Mouse (Mus musculus) myocyte (in vitro differentiated cells): ENCODE measurements around the gene Zdhhc15. TPM values are rescaled to one million over a fixed set of nuclear protein-coding genes. Genes with fewer than 3 reads are reported as not detected.
"Not testable (repeated sequence)": the region's sequence is repeated elsewhere in the genome, so short reads cannot be mapped to it uniquely, and the experiment has no call there.

Experiments used
- H3K27me3 ChIP-seq: one replicate; pipeline ENCODE4 v1.6.1; 2011; ENCODE audit not compliant: control insufficient read depth, insufficient read depth, insufficient read length
- H3K36me3 ChIP-seq: one replicate; pipeline ENCODE4 v1.6.1; 2011; ENCODE audit not compliant: control insufficient read depth, insufficient read depth
- H3K4me2 ChIP-seq: one replicate; pipeline ENCODE4 v1.6.1; 2011; ENCODE audit warnings: low read depth, control low read depth
- H3K4me3 ChIP-seq: one replicate; pipeline ENCODE4 v1.5.1; 2011; ENCODE audit warnings: mild to moderate bottlenecking, control low read depth, moderate library complexity
- H3K79me2 ChIP-seq: one replicate; pipeline ENCODE4 v1.6.1; 2011; ENCODE audit not compliant: control insufficient read depth, insufficient read depth
- H3ac ChIP-seq: one replicate; pipeline ENCODE4 v1.6.1; 2011; ENCODE audit not compliant: control insufficient read depth, insufficient read length
- CEBPB ChIP-seq: IDR thresholded peaks from 2 replicates; pipeline ENCODE4 v1.6.1; 2011; ENCODE audit warnings: mild to moderate bottlenecking, moderate library complexity; ENCODE audit not compliant: poor library complexity, insufficient read depth, severe bottlenecking
- E2F4 ChIP-seq: IDR thresholded peaks from one replicate; pipeline ENCODE4 v1.6.1; 2011; ENCODE audit warnings: mild to moderate bottlenecking, control low read depth, moderate library complexity; ENCODE audit not compliant: insufficient read depth
- MAX ChIP-seq: IDR thresholded peaks from one replicate; pipeline ENCODE4 v1.6.1; 2011; ENCODE audit warnings: low read depth, mild to moderate bottlenecking, control low read depth
- MYOD1 ChIP-seq, 3 experiments: IDR thresholded peaks; one replicate each; pipeline ENCODE4 v1.6.1; 2011; ENCODE audit warnings: control low read depth in 2 of 3, low read depth in 2 of 3, mild to moderate bottlenecking in 2 of 3, moderate library complexity in 1 of 3; ENCODE audit not compliant: insufficient read length in 2 of 3, control insufficient read depth in 1 of 3
- MYOG ChIP-seq, 3 experiments: IDR thresholded peaks; one replicate each; pipeline ENCODE4 v1.6.1; 2011; ENCODE audit warnings: control low read depth in 2 of 3, low read depth in 2 of 3, mild to moderate bottlenecking in 2 of 3; ENCODE audit not compliant: insufficient read length in 2 of 3, control insufficient read depth in 1 of 3, insufficient read depth in 1 of 3
- POLR2A ChIP-seq: IDR thresholded peaks from one replicate; pipeline ENCODE4 v1.6.1; 2011; ENCODE audit warnings: low read depth, mild to moderate bottlenecking, control low read depth, moderate library complexity; ENCODE audit not compliant: insufficient read length
- POLR2AphosphoS2 ChIP-seq: IDR thresholded peaks from one replicate; pipeline ENCODE4 v1.6.1; 2011; ENCODE audit warnings: low read depth, control low read depth; ENCODE audit not compliant: insufficient read length
- REST ChIP-seq: IDR thresholded peaks from one replicate; pipeline ENCODE4 v1.6.1; 2011; ENCODE audit warnings: mild to moderate bottlenecking, control low read depth, moderate library complexity; ENCODE audit not compliant: insufficient read depth, insufficient read length
- SRF ChIP-seq: IDR thresholded peaks from one replicate; pipeline ENCODE4 v1.6.1; 2011; ENCODE audit warnings: low read depth; ENCODE audit not compliant: control insufficient read depth, insufficient read length
- TCF12 ChIP-seq: IDR thresholded peaks from one replicate; pipeline ENCODE4 v1.6.1; 2011; ENCODE audit warnings: mild to moderate bottlenecking, control low read depth; ENCODE audit not compliant: poor library complexity, insufficient read depth, severe bottlenecking
- TCF3 ChIP-seq: IDR thresholded peaks from one replicate; pipeline ENCODE4 v1.6.1; 2011; ENCODE audit warnings: low read depth, control low read depth; ENCODE audit not compliant: insufficient read length
- USF1 ChIP-seq: IDR thresholded peaks from one replicate; pipeline ENCODE4 v1.6.1; 2011; ENCODE audit warnings: low read depth, mild to moderate bottlenecking, control low read depth, moderate library complexity
- polyA plus RNA-seq: library from polyadenylated mRNA; unstranded; fragments of >200 nt; fragmentation: generic; extraction: Trizol; gene quantifications from one replicate; pipeline ENCODE4 v1.2.1, GENCODE M21; 2012; ENCODE audit warnings: missing spikeins

Zdhhc15 gene
- polyA plus RNA-seq: 0.56 TPM

GRCm38 (mm10) chrX:104670757-104671549 is at the start of gene Zdhhc15:
TSS of gene Zdhhc15 (minus strand) at chrX:104671064.
- TF ChIP-seq TCF12 (no peak), MYOG (IDR thresholded peaks at IDR 0.05; ENCODE audit: control insufficient read depth in 1 of 3, insufficient read depth in 1 of 3, insufficient read length in 2 of 3, low read depth in 2 of 3) (peak in 1 of 3 experiments; percentile 32), USF1 (no peak), MYOD1 (IDR thresholded peaks at IDR 0.05; ENCODE audit: control insufficient read depth in 1 of 3, insufficient read length in 2 of 3, low read depth in 2 of 3) (peak in 1 of 3 experiments; percentile 33), E2F4 (no peak)
- Histone ChIP-seq H3K4me2 (peak within 1 kb of the TSS; percentile 50), H3ac (no peak within 1 kb of the TSS), H3K36me3 (no peaks in the 10 kb centered on the region), H3K27me3 (no peaks in the 10 kb centered on the region), H3K79me2 (no peaks in the 10 kb centered on the region), H3K4me3 (peak within 1 kb of the TSS; percentile 11)

GRCm38 (mm10) chrX:104707935-104708334 is 37.1 kb upstream of the Zdhhc15 start:
- no peaks in the 10 kb centered on the region for H3K79me2 ChIP-seq
- H3ac ChIP-seq: no peak overlapping the region
- no peaks in the 10 kb centered on the region for H3K27me3 ChIP-seq
- TF ChIP-seq MYOD1 (IDR thresholded peaks at IDR 0.05; ENCODE audit: control insufficient read depth in 1 of 3, insufficient read length in 2 of 3, low read depth in 2 of 3) (peak; percentile 56 to 83 (median 56)), REST (no peak), USF1 (no peak), SRF (no peak)
- no peak overlapping the region for H3K4me2 ChIP-seq
- H3K36me3 ChIP-seq: no peaks in the 10 kb centered on the region
- H3K4me3 ChIP-seq: no peak overlapping the region

DNA sequence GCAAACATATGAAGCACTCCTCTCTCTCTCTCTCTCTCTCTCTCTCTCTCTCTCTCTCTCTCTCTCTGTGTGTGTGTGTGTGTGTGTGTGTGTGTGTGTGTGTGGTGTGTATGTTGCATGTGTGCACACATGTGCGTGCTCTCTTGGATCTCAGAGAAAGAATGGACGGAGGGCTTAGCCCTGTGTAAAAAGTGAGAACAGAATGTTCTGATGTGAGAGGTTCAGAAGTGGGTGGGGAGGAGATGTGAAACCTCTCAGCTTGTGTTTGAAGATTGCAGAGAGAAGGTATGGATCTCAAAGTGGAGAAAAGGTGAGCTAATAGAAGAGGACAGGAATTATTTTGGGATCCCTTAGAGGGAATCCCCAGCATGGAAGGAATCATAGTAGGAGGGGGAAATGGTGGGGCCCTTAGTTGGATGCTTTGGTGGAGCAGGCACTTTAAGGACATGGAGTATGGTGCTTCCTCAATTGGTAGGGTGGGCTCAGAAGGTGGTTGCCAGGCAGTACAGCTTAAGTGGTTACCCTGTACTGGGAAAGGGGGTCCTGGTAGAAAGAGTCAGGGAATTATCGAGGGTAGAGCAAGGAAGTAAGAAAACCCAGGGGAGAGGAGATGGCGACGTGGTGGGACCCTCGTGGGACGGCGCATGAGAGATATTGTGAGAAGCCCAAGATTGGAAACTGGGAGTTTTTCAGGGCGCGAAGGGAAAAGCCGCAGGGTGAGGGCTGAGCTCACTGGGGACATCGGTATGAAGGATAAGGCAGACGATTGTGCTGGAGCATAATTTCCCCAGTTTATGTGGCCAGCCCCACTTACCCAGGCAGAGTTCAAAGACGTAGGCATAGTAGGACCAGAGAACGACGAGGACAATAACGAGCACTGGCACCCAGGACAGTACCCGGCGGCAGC is 761 bp downstream of the Zdhhc15 start:
- Histone ChIP-seq H3K27me3 (no peaks in the 10 kb centered on the region), H3ac (no peak overlapping the region), H3K79me2 (no peaks in the 10 kb centered on the region), H3K4me3 (peak overlapping the region; percentile 11), H3K4me2 (peak overlapping the region; percentile 50), H3K36me3 (no peaks in the 10 kb centered on the region)
- TF ChIP-seq TCF3 (no peak), MAX (no peak), E2F4 (no peak), CEBPB (no peak), MYOD1 (IDR thresholded peaks at IDR 0.05; ENCODE audit: control insufficient read depth in 1 of 3, insufficient read length in 2 of 3, low read depth in 2 of 3) (no peak), SRF (no peak), TCF12 (no peak), REST (no peak), USF1 (no peak), POLR2A (no peak), MYOG (IDR thresholded peaks at IDR 0.05; ENCODE audit: control insufficient read depth in 1 of 3, insufficient read depth in 1 of 3, insufficient read length in 2 of 3, low read depth in 2 of 3) (no peak), POLR2AphosphoS2 (no peak)

DNA sequence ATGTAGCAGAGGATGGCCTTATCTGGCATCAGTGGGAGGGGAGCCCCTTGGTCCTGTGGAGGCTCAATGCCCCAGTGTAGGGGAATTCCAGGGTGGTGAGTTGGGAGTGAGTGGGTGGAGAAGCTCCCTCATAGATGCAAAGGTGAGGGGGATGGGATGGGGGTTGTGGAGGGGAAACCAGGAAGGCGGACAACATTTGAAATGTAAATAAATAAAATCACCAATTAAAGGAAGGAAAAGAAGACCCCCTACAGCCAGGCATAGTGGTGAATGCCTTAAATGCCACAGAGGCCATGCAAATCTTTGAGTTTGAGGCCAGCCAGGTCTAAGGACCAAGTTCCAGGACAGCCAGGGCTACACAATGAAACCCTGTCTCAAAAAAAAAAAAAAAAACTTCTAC is 13.9 kb downstream of the Zdhhc15 start:
- no peaks in the 10 kb centered on the region for H3K27me3 ChIP-seq
- no peak overlapping the region for H3K4me3 ChIP-seq
- H3K79me2 ChIP-seq: no peaks in the 10 kb centered on the region
- no peak overlapping the region for H3ac ChIP-seq
- no peak overlapping the region for H3K4me2 ChIP-seq
- TF ChIP-seq MYOG (IDR thresholded peaks at IDR 0.05; ENCODE audit: control insufficient read depth in 1 of 3, insufficient read depth in 1 of 3, insufficient read length in 2 of 3, low read depth in 2 of 3) (no peak), CEBPB (no peak), E2F4 (no peak), MAX (no peak), TCF3 (no peak), USF1 (no peak), POLR2AphosphoS2 (no peak), REST (no peak)
- H3K36me3 ChIP-seq: no peaks in the 10 kb centered on the region

- Histone ChIP-seq H3K27me3 (no peaks in the 10 kb centered on the region), H3K79me2 (no peaks in the 10 kb centered on the region), H3K4me3 (no peak overlapping the region), H3K36me3 (no peaks in the 10 kb centered on the region), H3ac (no peak overlapping the region), H3K4me2 (no peak overlapping the region)
- TF ChIP-seq SRF: no peak
- no peak for TF ChIP-seq TCF3
- no peak for TF ChIP-seq TCF12
- no peak for TF ChIP-seq REST
- no peak for TF ChIP-seq MYOG (IDR thresholded peaks at IDR 0.05; ENCODE audit: control insufficient read depth in 1 of 3, insufficient read depth in 1 of 3, insufficient read length in 2 of 3, low read depth in 2 of 3)
- TF ChIP-seq USF1: no peak
- TF ChIP-seq MAX: no peak
- TF ChIP-seq CEBPB: no peak
- TF ChIP-seq POLR2A: no peak
- no peak for TF ChIP-seq MYOD1 (IDR thresholded peaks at IDR 0.05; ENCODE audit: control insufficient read depth in 1 of 3, insufficient read length in 2 of 3, low read depth in 2 of 3)
- no peak for TF ChIP-seq E2F4
- no peak for TF ChIP-seq POLR2AphosphoS2
Observed at GRCm38 (mm10) chrX:104612531-104612930, 58.3 kb downstream of the Zdhhc15 start.

- not testable (repeated sequence) for H3ac ChIP-seq, H3K27me3 ChIP-seq, H3K36me3 ChIP-seq, H3K4me2 ChIP-seq, H3K4me3 ChIP-seq, H3K79me2 ChIP-seq
Observed at GRCm38 (mm10) chrX:104603738-104604430, 67.0 kb downstream of the Zdhhc15 start.
